Mouse (Mus musculus): ENCODE measurements around the gene Hnrnpa1.

DNA sequence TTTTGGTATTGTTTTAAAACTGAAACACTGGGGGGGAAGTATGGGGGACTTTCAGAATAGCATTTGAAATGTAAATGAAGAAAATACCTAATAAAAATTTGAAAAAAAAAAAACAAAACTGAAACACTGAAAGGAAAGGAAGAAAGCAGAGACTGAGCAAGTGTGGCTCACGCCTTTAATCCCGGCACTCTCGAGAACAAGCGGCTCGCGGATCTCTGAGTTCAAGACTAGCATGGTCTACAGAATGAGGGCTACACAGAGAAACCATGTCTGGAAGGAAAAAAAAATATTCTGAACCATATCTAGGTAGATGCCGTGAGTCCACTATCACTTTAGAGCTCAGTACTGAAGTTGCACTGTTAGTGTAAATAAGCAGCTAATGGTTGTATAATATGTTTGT is 2.9 kb upstream of the Hnrnpa1 start:
- no peak for TF ChIP-seq CTCF (IDR thresholded peaks at IDR 0.05; ENCODE audit: control insufficient read depth, insufficient read depth, insufficient replicate concordance, low read depth, low read length)
- TF ChIP-seq POLR2A (IDR thresholded peaks at IDR 0.05; ENCODE audit: control insufficient read depth, low read depth, low read length), result no peak

Measured in testis, adult 2 months (tissue).